Mouse (Mus musculus) forebrain, postnatal 0 days (tissue): ENCODE results near the gene Dnajc1. TPM values are rescaled to one million over a fixed set of nuclear protein-coding genes. Genes with fewer than 3 reads are reported as not detected.

Experiments used
- ATAC-seq: fragments of 200-750 bp; cut with Nextera tagmentation; 2 replicates; pipeline ENCODE4 v1.8.0; 2017; ENCODE audit warnings: mild to moderate bottlenecking, moderate library complexity
- DNase-seq: peaks from one replicate; pipeline ENCODE4 v3.0.0-alpha.2; 2015
- H3K27ac ChIP-seq: fragments of 300-500 bp; sonication (generic); 2 replicates; pipeline ENCODE4 v1.5.1; 2014; ENCODE audit warnings: low read depth, mild to moderate bottlenecking, antibody characterized with exemption, low read length, moderate library complexity, mixed read lengths
- H3K27me3 ChIP-seq: fragments of 300-500 bp; sonication (generic); 2 replicates; pipeline ENCODE4 v1.6.1; 2014; ENCODE audit warnings: mild to moderate bottlenecking, low read length, mixed read lengths; ENCODE audit not compliant: insufficient read depth
- H3K36me3 ChIP-seq: fragments of 300-500 bp; sonication (generic); 2 replicates; pipeline ENCODE4 v1.6.1; 2014; ENCODE audit warnings: mild to moderate bottlenecking, moderate library complexity; ENCODE audit not compliant: insufficient read depth
- H3K4me1 ChIP-seq: fragments of 300-500 bp; sonication (generic); 2 replicates; pipeline ENCODE4 v1.6.1; 2014; ENCODE audit warnings: antibody characterized with exemption; ENCODE audit not compliant: insufficient read depth
- H3K4me2 ChIP-seq: fragments of 300-500 bp; sonication (generic); 2 replicates; pipeline ENCODE4 v1.6.1; 2014; ENCODE audit warnings: low read depth, mild to moderate bottlenecking, moderate library complexity
- H3K4me3 ChIP-seq: fragments of 300-500 bp; sonication (generic); 2 replicates; pipeline ENCODE4 v1.5.1; 2014; ENCODE audit warnings: low read depth, low read length, mixed read lengths
- H3K9ac ChIP-seq: fragments of 300-500 bp; sonication (generic); 2 replicates; pipeline ENCODE4 v1.6.1; 2014; ENCODE audit warnings: mild to moderate bottlenecking
- H3K9me3 ChIP-seq: fragments of 300-500 bp; sonication (generic); 2 replicates; pipeline ENCODE4 v1.6.1; 2016; ENCODE audit warnings: low read length
- CTCF ChIP-seq: sonication (generic); IDR thresholded peaks from 2 replicates; pipeline ENCODE4 v1.5.1; 2016; ENCODE audit warnings: antibody characterized with exemption, control low read depth, low read depth
- whole genome bisulfite sequencing: fragments of 180-500 bp; shearing (Covaris S2); extraction: QIAGEN DNeasy Blood & Tissue Kit; methylation state at CpG from one replicate; pipeline ENCODE4 v1.1.7; 2014; 5-methylcytosine and 5-hydroxymethylcytosine counted together
- polyA plus RNA-seq: library from polyadenylated mRNA; unstranded; fragments of >200 nt; fragmentation: Nextera tagmentation; extraction: Ambion mirVana; gene quantifications from 2 replicates; pipeline ENCODE4 v1.2.1, GENCODE M21; 2015
- total RNA-seq: library from RNA; depleted of rRNA; stranded (reverse); fragments of >200 nt; gene quantifications from 2 replicates; pipeline ENCODE4 v1.2.3, GENCODE M21; 2014

The Dnajc1 gene
- total and polyA plus RNA-seq, 2 experiments from 2014 or later = 15.7 to 18.7 TPM

GRCm38 (mm10) chr2:18343464-18343863, 49.2 kb downstream of the Dnajc1 start:
- ATAC-seq = peak; percentile 73; the same call in 1 of the 2 replicates
- TF ChIP-seq CTCF = no peak; the same call in none of the 2 replicates
- Histone ChIP-seq H3K27me3 (no peaks in the 10 kb centered on the region), H3K4me2 (no peak overlapping the region), H3K9me3 (no peaks in the 10 kb centered on the region), H3K9ac (no peak overlapping the region), H3K4me1 (no peaks in the 10 kb centered on the region), H3K27ac (no peak overlapping the region), H3K4me3 (no peak overlapping the region), H3K36me3 (no peaks in the 10 kb centered on the region)
- 42% methylated on average over 2 of the region's 2 CpGs for WGBS
- peak; percentile 44 for DNase-seq

GRCm38 (mm10) chr2:18318671-18319070, 74.0 kb downstream of the Dnajc1 start:
- 83% methylated on average over 2 of the region's 2 CpGs for WGBS
- no peaks in the 10 kb centered on the region for H3K36me3 ChIP-seq
- no peaks in the 10 kb centered on the region for H3K4me1 ChIP-seq
- no peak overlapping the region for H3K4me2 ChIP-seq
- no peaks in the 10 kb centered on the region for H3K9me3 ChIP-seq
- no peak for ATAC-seq
- no peak for TF ChIP-seq CTCF
- H3K9ac ChIP-seq = no peak overlapping the region
- no peak overlapping the region for H3K4me3 ChIP-seq
- DNase-seq = no peak
- no peak overlapping the region for H3K27ac ChIP-seq
- no peaks in the 10 kb centered on the region for H3K27me3 ChIP-seq

- ATAC-seq = no peak
- Histone ChIP-seq H3K36me3 (no peaks in the 10 kb centered on the region), H3K4me3 (no peak overlapping the region), H3K4me1 (no peaks in the 10 kb centered on the region), H3K27ac (no peak overlapping the region), H3K27me3 (no peaks in the 10 kb centered on the region), H3K9me3 (no peaks in the 10 kb centered on the region), H3K9ac (no peak overlapping the region), H3K4me2 (no peak overlapping the region)
- TF ChIP-seq CTCF = no peak
- DNase-seq = no peak
- WGBS = 28% methylated on average over 7 of the region's 7 CpGs
These were observed 74.9 kb downstream of the Dnajc1 start for GRCm38 (mm10) chr2:18317503-18318281.

- WGBS = 16% methylated on average over 2 of the region's 2 CpGs
- Histone ChIP-seq H3K27me3 (no peaks in the 10 kb centered on the region), H3K27ac (no peak overlapping the region), H3K9me3 (no peaks in the 10 kb centered on the region), H3K36me3 (no peaks in the 10 kb centered on the region), H3K4me2 (no peak overlapping the region), H3K4me1 (no peaks in the 10 kb centered on the region), H3K9ac (no peak overlapping the region), H3K4me3 (no peak overlapping the region)
- no peak; the same call in 1 of the 2 replicates for ATAC-seq
- no peak for TF ChIP-seq CTCF
- DNase-seq = no peak
These were observed 75.7 kb downstream of the Dnajc1 start for GRCm38 (mm10) chr2:18316909-18317308.

GRCm38 (mm10) chr2:18310261-18311104, 82.1 kb downstream of the Dnajc1 start:
- H3K27me3 ChIP-seq = no peaks in the 10 kb centered on the region
- no peak overlapping the region for H3K4me2 ChIP-seq
- no peak for TF ChIP-seq CTCF
- H3K9me3 ChIP-seq = no peaks in the 10 kb centered on the region
- H3K9ac ChIP-seq = no peak overlapping the region
- no peaks in the 10 kb centered on the region for H3K36me3 ChIP-seq
- H3K4me1 ChIP-seq = no peaks in the 10 kb centered on the region
- no peak overlapping the region for H3K4me3 ChIP-seq
- WGBS = 31% methylated on average over 4 of the region's 4 CpGs
- no peak for ATAC-seq
- no peak for DNase-seq
- H3K27ac ChIP-seq = no peak overlapping the region

GRCm38 (mm10) chr2:18307440-18308305, 85.0 kb downstream of the Dnajc1 start:
- no peaks in the 10 kb centered on the region for H3K9me3 ChIP-seq
- H3K9ac ChIP-seq = no peak overlapping the region
- WGBS = 78% methylated on average over 7 of the region's 7 CpGs
- H3K4me1 ChIP-seq = no peaks in the 10 kb centered on the region
- no peak overlapping the region for H3K4me2 ChIP-seq
- no peaks in the 10 kb centered on the region for H3K36me3 ChIP-seq
- no peak overlapping the region for H3K27ac ChIP-seq
- TF ChIP-seq CTCF = no peak
- no peaks in the 10 kb centered on the region for H3K27me3 ChIP-seq
- H3K4me3 ChIP-seq = no peak overlapping the region
- DNase-seq (no peak), ATAC-seq (no peak)
